Mouse (Mus musculus) spleen, adult 2 months (tissue): ENCODE results near the gene Tmcc1.
"Not testable (repeated sequence)": the region's sequence is repeated elsewhere in the genome, so short reads cannot be mapped to it uniquely, and the experiment has no call there.

Experiments
- CTCF ChIP-seq: fragments of 200-500 bp; IDR thresholded peaks from 2 replicates; pipeline ENCODE4 v1.5.1; 2011; ENCODE audit warnings: mild to moderate bottlenecking, inconsistent platforms; ENCODE audit not compliant: insufficient read depth, insufficient read length, insufficient replicate concordance; ENCODE audit errors: extremely low read depth
- POLR2A ChIP-seq: fragments of 200-500 bp; IDR thresholded peaks from 2 replicates; pipeline ENCODE4 v1.6.1; 2011; ENCODE audit warnings: low read depth, low read length, inconsistent platforms

DNA sequence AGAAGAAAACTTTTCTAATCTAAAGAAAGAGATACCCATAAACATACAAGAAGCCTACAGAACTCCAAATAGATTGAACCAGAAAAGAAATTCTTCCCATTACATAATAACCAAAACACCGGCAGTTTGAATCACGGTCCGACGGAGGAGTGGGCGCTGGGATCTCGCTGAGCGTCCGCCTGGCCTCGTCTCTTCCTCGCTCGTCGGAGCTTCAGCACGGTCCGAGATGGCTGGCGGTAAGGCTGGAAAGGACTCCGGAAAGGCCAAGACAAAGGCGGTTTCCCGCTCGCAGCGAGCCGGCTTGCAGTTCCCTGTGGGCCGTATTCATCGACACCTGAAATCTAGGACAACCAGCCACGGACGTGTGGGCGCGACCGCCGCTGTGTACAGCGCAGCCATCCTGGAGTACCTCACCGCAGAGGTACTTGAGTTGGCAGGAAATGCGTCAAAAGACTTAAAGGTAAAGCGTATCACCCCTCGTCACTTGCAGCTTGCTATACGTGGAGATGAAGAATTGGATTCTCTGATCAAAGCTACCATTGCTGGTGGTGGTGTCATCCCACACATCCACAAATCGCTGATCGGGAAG lies 19.7 kb downstream of the Tmcc1 start:
- TF ChIP-seq POLR2A, CTCF: not testable (repeated sequence)
